Mouse (Mus musculus) small intestine, adult 2 months (tissue): ENCODE data around the gene Gtpbp2.

Source experiments
- CTCF ChIP-seq: fragments of 200-500 bp; IDR thresholded peaks from 2 replicates; pipeline ENCODE4 v1.5.1; 2012; ENCODE audit warnings: low read depth, mild to moderate bottlenecking, control low read depth, inconsistent platforms, low read length, moderate library complexity, mixed read lengths; ENCODE audit not compliant: insufficient replicate concordance, insufficient read length; ENCODE audit errors: extremely low read depth
- POLR2A ChIP-seq: fragments of 200-500 bp; IDR thresholded peaks from 2 replicates; pipeline ENCODE4 v1.6.1; 2012; ENCODE audit warnings: low read depth, mild to moderate bottlenecking, control low read depth, inconsistent platforms, low read length, moderate library complexity

- TF ChIP-seq POLR2A (peak; percentile 40; the same call in 1 of the 2 replicates), CTCF (peak; percentile 36; the same call in 1 of the 2 replicates)
These were observed 656 bp upstream of the Gtpbp2 start for GRCm38 (mm10) chr17:46160090-46160662.
